Mouse (Mus musculus) c-Kit-positive CD71-positive TER-119-positive erythroid progenitor cells, embryonic 14.5 days (primary cell): ENCODE results near the gene Swsap1.

ENCODE experiments used
- DNase-seq: peaks from one replicate; pipeline ENCODE4 v3.0.0-alpha.2; 2013; ENCODE audit warnings: low spot score

The Swsap1 gene

DNA sequence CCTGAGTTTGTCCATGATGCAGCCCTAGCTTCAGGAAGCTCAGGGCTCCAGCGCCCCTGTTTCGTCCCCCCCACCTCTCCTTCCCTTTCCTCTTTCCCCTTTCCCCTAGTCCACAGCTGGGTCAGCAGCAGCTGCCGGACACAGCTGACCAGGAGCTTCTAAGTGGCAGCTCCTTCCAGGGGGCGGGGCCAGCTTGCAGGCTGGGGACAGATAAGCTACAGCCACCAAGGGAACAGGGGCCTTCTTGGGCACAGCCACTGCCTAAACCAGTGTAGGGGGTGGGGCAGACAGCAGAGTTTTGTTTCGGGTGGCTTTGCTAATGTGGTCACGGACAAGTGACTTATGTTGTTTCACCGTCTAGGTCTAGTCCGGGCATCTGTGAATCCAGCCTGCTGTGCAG lies 7.9 kb downstream of the Swsap1 start, which contains the start of gene Epor:
Gene Epor (minus strand): TSS at position 90 of the 400 bp plus-strand sequence.
- peak; percentile 82 for DNase-seq

- no peak for DNase-seq
Observed at GRCm38 (mm10) chr9:21968883-21969282, 13.3 kb downstream of the Swsap1 start.

GRCm38 (mm10) chr9:21969304-21969703 lies 13.7 kb downstream of the Swsap1 start:
- DNase-seq, result no peak

GRCm38 (mm10) chr9:21976626-21977175 lies 21.1 kb downstream of the Swsap1 start:
- no peak for DNase-seq

DNA sequence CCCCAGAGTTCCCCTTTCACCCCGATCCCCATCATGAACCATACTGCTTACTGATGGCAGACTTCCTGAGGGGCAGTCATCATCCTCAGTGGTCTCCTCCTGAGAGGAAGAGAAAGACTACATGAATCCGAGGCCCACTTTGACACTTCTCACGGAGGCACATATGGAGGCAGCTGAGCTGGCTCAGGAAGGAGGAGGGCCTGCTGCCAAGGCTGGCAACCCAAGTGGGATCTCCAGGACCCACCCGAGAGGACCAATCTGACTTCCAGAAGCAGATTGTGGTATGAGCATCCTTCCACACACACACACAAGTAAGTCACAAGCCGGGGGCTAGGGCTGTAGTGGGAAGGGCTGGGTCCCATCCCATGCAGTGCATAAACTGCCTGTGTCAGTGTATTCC lies 21.8 kb downstream of the Swsap1 start:
- no peak for DNase-seq

DNA sequence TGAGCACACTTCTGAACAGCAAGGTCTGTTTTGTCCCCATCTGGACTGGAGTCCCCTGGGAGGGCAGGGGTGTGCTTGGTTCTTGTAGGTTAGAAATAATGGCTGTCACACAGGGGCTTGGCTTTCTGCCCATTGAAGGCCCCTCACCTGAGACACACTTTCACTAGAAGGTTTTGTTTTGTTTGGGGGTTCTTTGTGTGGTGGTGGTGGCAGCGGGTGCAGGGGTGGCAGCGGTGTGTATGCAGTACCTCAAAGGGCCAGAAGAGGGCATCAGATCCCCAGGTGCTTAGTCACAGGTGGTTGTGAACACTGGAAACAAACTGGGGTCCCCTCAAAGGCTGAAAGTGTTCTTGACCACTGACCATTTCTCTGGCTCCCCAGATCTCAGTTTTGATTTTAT lies 22.4 kb downstream of the Swsap1 start:
- no peak for DNase-seq

DNA sequence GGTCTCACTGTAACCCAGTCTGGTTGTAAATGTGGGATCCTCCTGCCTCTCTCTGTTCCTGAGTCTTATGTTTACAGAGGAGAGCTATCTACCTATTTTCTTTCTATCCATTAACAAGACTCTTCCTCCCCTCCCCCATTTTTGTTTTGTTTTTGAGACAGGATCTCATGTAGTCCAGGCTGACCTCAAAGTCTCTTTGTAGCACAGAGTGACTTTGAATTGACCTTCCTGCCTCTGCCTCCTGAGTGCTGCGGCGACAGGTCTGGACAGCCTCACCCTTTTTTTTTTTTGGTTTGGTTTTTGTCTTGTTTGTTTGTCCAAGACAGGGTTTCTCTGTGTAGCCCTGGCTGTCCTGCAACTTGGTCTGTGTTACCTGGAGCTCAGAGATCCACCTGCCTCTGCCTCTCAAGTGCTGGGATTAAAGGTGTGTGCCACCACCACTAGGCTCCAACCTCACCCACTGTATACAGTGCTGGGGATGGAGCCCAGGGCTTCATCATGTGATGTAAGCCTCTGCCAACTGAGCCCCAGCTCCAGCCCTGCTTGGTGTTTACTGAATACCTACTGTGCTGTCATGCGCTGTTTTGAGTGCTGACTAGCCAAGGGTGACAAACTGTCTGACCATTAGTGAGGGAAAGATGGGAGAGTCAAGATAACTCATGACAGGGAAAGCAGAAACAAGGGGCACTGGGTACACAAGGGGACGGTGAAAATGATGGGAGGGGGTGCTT lies 23.0 kb downstream of the Swsap1 start:
- DNase-seq, result no peak

DNA sequence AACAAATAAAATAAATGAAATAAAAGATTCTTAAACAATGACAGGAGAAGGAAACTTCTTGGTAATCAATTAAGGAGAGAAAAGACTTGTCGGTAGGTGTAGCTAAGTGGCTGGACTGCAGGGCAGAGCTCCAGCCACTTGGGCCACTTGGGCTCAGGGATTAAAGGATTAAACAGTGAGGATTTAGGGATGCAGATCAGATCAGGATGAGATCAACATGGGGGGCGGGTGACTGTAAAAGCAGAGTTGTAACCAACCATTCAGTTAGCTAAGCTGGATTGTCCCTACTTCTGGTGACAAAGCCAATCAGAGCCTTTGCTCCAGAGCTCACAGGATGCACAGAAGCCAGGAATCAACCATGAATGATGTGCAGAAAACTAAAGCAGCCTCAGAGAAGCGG lies 28.4 kb downstream of the Swsap1 start:
- no peak for DNase-seq

- DNase-seq, result no peak
Observed at GRCm38 (mm10) chr9:21987592-21988342, 32.2 kb downstream of the Swsap1 start.

DNA sequence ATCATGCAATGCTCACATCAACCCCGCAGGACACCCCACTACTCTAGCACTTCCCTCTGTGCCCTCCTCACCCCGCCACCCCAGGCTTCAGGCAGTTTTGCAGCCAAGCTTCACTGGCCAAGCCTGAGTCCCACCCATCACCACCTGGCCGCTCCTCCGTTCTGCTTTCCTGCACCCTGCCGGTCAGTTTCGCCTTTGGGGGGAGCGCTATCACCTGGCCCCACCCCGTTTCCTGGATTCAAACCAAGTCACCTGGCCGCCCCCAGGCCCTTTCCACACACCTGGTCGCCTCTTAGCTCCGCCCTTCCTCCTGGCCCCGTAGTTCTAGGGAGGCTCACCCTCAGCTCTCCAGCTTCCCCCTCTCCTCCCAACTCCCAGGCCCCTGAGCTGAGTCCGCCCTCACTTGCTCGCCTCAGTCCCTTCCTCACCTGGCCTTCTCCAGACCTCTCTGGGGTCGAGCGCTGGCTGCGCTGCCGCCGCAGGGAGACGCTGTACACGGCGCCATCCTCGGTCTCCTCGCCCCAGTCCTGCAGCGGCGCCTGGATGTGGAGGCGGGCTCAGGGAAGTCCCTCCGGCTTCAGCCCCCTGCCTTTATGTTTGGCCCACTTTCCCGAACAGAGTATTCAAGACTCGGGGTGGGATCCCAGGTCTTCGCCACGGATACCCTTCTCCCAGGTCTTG lies 33.0 kb downstream of the Swsap1 start:
- no peak for DNase-seq

GRCm38 (mm10) chr9:21989230-21990110 lies 33.9 kb downstream of the Swsap1 start, which contains the start of gene Rgl3:
Gene Rgl3, minus strand, starts transcription at chr9:21989446.
- no peak for DNase-seq

DNA sequence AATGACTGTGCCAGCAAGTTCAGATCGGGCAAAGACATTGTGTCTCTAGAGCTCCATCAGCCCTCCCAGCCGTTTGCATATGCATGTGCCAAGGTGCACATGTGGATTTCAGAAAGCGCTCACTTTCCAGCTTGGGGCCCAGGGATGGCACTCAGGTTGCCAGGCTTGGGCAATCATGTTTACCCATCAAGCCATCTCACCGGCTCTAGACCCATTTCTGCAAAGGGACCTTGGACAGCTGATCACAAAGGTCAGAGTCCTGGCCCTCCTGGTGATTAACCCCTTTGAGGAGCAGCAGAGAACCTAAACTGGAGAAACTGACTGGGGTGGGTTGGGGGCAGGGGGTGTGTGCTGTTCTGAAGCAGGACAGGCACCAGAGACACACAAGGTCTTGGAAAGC lies 36.7 kb downstream of the Swsap1 start:
- no peak for DNase-seq

- DNase-seq, result no peak
Observed at GRCm38 (mm10) chr9:21996178-21996867, 40.8 kb downstream of the Swsap1 start.

- no peak for DNase-seq
Observed at GRCm38 (mm10) chr9:22000296-22000695, 44.7 kb downstream of the Swsap1 start.

- DNase-seq, result no peak
Observed at GRCm38 (mm10) chr9:22001633-22002032, 46.1 kb downstream of the Swsap1 start.

GRCm38 (mm10) chr9:22002194-22003162 lies 46.9 kb downstream of the Swsap1 start, which contains the start of the genes Ccdc151 and Prkcsh:
Gene Ccdc151, minus strand, starts transcription at chr9:22002634.
Gene Prkcsh, plus strand, starts transcription at chr9:22002806.
- DNase-seq, result peak; percentile 99

DNA sequence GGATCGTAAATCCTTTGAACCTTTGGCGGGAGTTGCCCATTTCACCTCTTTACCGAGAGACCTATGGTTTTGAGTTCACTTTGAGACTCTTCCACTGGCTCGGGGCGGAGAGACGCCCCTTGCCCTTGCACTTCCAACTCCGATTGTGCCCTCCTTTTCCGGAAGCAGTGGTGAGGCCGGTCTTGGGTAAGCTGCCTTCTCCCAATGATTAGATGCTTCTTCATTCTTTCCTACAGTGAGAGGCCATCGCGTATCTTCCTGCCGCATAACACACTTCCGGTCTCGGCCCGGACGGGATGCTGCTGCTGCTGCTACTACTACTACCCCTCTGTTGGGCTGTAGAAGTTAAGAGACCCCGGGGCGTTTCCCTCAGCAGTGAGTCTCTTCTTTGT lies 47.6 kb downstream of the Swsap1 start:
- no peak for DNase-seq

DNA sequence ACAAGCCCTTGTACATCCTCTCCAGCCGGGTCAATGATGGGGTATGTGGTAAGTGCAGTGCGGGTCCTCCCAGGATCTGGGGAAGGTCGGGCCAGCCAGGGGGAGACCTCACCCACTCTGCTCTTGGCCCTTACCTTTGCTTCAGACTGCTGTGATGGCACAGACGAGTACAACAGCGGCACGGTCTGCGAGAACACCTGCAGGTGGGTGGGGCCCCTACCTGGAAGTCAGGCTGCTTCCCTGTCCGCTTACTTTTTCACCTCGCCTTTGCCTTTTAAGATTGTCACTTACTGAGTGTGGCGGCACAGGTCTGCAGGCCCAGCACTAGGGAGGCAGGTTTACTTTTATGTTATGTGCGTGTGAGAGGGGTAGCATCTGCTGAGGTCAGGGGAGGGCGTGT lies 49.0 kb downstream of the Swsap1 start:
- DNase-seq, result no peak
